Mouse (Mus musculus) adrenal gland, postnatal 25 days (tissue): Measurements from ENCODE around the gene Gpr88. TPM values are rescaled to one million over a fixed set of nuclear protein-coding genes. Genes with fewer than 3 reads are reported as not detected.
A peak's percentile ranks its signal among the peaks of the same experiment; 100 is the strongest.

Experiments
- DNase-seq: peaks from one replicate; pipeline ENCODE4 v3.0.0; 2021; ENCODE audit warnings: mixed read lengths
- long read RNA-seq: library from polyadenylated mRNA; stranded (forward); transcript quantifications from one replicate; pipeline ENCODE4 v2.0.0, GENCODE M21; 2021
- total RNA-seq: library from RNA; stranded (reverse); gene quantifications from 2 replicates; pipeline ENCODE4 v1.2.3, GENCODE M21; 2021

Gene Gpr88
- 0.39 and 0.67 TPM in 2 replicates for total RNA-seq
- long read RNA-seq, result 0 reads

DNA sequence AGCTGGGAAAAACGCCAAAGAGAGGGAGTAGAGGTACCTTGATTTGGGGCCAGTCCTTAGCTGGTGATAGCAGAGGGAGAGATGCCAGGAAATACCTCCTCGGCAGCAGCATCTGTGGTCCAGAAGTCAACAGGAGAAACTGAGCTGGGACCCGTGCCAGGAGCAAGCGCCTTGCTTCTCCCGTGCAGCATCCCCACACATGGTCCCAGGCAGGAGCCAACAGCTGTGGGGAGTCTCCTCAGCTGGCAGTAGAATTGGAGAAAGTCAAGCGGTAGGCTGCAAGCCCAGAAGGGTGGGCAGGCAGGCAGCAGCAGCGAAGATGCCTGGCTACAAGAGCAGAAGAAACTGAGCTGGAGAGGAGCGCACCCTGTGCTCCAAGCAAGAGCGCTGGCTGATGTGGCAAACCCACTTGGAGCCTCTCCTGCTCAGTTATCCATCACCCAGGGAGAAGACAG lies at the start of gene Gpr88:
Gene Gpr88, minus strand, starts transcription at position 427 of the 455 bp plus-strand sequence.
- peak; percentile 33 for DNase-seq

DNA sequence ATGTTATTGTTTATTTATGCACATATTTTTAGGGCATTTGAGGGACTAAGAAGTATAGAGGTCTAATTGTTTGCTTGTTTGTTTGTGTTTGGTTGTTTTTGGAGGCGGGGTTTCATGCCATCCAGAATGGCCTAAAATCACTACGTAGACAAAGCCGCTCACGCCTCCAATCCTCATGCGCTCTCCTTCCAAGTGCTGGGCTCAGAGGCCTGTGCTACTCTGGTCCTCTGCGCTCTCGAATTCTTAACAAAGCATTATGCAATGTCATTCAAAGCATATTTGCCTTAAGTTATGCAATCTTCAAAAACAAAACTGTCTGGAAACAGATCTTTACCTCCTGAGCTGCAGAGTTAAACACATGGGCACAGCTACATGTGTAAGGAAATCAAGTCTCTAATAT lies 49.3 kb upstream of the Gpr88 start:
- DNase-seq, result no peak

DNA sequence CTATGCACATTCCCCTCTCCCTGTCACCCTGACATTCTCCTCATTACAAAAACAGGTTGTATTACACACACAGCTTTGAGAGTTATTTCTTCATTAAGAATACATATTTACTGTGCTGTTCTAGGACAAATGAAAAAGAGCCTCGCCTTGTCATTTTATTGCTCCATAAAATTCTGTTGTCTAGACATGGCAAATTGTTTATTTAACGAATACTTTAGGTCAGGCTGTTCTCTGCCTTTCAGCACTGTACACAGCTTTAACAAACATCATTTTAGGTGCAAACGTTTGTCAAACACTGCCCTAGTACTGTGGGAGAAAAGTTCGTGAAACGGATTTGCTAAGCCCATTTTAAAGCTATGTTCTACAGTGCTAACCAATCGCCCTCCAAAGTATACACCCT lies 48.5 kb upstream of the Gpr88 start:
- no peak for DNase-seq

DNA sequence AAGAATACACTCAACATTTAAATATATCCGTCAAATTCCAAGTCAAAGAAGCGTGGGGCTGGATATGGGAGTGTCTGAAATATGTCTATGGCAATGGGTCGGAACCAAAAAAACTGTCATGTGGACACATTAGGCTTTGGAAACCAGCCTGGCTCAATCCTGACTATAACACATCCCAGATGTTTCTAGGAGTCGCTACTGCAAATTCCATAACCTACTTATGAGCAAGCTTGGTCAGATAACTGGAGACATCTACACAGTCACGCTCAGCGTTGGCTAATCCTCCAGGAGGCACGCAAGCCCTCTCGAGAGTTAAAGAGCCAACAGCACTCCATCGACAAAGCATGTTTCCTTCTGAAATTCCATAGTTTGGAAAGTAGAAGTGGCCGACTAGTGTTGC lies 45.4 kb upstream of the Gpr88 start:
- no peak for DNase-seq

DNA sequence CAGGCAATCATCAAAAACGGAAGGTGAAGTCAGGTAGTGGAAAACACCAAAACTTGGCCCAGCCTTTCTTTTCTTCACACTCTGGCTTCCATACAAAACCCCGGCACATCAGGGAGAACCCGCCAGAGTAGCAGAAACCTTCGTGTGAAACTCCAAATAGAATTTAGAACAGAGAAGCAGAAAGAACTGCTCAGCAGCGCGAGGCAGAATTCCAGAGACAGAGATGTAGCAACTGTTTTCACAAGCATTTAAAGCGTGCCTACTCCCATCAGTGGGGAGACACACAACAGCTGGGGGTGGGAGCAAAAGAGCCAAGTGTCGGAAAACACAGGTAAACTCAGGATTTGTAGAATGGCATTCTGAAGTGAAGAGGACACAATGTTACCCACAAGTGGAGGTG lies 44.7 kb upstream of the Gpr88 start:
- no peak for DNase-seq

DNA sequence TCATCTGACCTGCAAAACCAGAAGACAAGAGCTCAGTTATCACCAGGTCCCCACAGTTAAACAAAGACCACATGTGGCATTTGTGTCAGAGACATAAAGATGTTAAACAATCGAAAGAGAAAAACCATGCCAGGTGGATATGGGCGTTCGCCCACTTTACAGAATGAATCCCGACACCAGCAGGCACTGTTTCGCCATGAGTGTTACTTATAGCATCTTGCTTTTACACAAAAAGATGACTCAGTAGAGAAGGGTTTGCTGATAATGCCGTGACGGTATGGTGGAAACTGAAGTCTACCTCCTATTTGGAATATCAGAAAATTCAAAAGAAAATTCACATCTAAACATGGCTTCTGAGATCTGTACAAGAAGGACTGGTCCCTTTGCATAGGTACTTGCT lies 43.9 kb upstream of the Gpr88 start:
- no peak for DNase-seq

DNA sequence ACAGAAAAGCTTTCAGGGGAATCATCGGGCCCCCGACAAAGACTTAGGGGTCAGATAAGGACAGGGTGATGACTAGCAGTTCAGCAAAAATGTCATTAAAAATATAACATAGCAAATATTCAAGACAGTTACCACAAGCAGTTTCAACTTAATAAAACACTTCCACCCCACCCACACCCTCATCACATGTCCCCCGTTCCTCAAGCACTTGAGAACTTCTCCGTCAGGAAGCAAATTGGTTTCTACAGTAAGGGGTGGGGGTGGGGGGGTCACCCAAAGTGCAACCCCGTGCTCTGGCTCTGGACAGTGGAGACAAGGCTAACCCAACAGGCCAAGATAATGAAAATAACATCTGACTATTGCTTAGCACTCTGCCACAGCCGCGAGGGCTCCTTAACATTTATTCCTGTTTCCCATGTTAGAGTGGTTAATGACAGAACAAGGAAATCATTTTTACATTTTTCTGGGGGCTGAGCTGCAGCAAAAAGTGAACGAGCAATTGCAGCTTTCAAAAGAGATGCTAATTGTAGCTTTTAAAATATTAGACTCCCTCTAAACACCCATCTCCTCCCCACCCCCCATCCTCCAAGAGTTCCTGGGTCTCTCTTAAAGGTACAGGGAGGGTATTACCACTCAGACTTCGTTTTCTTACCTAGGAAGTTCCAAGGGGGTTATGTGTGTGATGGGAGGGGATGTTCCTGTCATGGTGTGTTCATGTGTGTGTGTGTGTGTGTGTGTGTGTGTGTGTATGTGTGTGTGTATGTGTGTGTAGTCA lies 36.9 kb upstream of the Gpr88 start:
- DNase-seq, result no peak

DNA sequence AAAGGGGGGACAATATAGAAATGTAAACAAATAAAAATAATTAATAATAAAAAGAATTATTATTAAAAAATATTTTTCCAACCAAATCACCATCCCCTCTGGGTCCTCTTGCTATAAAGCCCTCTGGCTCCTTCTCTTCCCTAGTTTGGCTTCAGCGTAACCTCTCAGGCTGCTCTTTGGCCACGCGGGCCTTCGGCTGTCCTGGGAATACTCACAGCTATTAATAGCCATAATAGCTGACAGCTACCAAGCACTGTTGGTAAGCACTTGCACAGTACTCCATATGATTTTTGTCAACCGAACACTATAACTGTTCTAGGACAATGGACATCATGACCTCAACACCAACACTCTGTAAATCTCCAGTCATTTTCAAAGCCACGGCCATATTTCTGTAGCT lies 35.5 kb upstream of the Gpr88 start:
- no peak for DNase-seq

DNA sequence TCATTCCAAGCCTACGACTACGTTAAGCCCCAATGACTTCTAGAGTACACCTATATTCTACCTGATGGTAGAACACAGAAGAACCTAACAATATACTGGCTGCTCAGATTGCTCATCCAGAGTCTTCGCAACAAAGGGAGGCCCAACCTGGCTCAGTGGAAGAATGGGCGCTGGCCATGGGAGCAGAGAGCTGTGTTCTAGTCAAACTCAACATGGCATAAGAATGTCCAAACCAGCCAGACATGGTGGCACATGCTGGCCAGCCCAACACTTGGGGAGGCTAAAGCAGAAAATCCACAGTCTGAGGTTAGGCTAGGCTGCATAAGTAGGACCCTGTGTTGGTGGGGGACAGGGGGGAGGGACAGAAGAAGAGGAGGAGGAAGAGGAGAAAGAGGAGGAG lies 31.4 kb upstream of the Gpr88 start:
- DNase-seq, result no peak

DNA sequence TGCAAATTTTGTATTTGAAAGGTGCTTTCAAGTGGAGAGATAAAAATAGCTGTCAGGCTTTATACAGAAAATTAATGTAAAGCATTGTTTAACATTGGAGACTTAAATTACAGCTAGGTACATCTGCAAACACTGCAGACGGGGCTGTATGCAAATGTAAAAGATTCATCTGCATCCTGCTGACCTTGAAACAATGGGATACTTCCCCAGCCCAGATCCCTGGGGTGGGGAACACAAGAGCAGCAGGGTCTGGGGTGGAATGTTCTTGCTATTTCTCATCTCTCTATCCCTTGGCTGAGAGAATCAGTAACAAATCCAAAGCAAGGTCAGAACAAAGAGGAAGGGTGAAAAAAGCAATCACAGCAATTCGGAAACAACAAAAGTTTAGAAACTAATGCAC lies 30.7 kb upstream of the Gpr88 start:
- DNase-seq, result no peak

DNA sequence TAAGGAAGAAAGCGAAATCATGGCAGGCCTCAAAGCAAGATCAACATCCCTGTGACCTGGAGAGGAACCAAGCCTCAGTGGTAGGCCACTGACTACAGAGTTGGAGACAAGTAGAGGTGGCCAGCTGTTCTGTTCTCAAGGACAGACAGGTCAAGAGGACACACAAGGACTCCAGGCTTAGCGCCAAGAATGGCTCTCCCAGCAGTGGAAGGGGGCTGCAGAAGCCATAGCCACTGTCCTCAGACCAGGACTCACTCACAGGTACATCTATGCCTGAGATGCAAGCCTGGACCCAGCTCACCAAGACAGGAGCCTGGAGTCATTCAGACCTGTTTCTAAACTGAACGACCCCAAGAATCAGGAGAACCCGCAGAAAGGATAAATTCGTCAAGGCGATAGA lies 28.4 kb upstream of the Gpr88 start:
- DNase-seq, result no peak

DNA sequence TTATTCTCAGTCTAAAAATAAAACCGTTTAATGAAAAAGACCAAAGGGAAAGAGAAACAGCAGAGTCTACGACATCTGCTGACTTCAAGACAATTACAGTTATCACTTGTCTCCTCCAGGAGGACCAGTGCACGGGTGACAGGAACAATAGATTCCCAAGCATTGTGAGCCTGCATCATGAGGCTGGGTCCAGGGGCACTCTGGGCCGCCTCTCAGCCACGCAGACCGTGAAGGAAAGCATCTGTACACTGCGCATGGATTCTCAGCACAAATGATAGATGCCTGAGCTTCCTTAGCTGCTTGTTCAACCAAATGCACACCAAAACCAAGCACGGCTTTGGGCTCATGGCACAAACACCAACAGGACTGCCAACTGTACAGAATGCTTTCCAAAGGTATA lies 23.8 kb upstream of the Gpr88 start:
- no peak for DNase-seq

DNA sequence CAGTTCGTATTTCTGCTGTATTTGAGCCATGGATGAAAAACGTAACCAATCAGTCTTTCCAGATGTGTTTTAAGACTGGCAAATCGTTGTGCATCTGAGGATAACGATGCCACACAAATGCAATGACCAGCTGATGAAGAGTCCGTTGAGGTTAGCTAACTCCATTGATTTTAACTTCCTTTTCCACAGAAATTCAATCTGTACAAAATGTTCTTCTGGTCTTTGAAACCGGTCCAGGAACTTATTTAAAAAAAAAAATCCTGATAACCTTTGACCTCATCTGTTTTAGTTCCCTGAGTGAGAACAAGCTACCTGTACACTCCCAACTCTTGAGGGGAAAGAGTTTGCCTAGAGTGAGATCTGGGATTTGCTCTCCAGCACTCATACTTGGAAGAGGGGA lies 18.4 kb upstream of the Gpr88 start:
- DNase-seq, result no peak

DNA sequence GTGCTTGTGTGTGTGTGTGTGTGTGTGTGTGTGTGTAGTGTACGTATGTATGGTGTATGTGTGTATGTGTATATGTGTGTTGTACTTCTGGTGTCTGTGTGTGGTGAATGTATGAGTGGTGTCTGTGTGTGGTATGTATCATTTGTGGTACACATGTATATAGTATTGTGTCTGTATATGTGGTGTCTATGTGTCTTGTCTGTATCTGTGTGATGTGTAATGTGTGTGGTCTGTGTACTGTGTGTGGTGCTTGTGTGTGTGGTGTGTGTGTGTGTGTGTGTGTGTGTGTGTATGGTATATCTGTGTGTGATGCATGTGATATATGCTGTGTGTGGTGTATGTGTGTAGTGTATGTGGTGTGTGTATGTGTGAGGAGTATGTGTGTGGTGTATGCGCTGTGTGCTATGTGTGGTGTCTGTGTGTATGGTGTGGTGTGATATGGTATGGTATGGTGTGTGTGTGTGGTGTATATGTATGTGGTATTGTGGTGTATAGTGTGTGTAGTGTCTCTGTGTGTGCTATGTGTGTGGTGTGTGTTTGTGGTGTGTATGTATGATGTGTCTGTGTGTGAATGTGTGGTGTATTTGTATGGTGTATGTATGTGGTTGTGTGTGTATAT lies 13.8 kb upstream of the Gpr88 start:
- DNase-seq, result no peak

DNA sequence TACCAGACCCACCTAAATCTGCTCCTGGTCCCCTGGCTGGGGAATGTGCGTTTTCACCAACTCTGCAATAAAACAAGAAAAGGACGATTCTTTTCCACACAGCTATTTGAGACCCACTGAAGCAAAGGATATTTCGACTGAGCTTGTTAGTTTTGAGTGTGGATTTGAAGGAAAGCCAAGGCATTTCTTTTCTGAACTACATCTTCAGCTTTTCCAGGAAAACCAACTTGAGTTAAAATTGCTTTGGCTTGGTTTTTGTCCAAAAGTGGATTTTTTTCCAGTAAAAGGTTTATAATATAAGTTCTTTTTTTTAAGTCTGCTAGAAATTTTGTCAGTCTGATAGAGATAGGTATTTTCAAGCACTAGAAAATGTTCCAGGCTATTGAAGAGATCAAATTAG lies 13.1 kb upstream of the Gpr88 start:
- no peak for DNase-seq

DNA sequence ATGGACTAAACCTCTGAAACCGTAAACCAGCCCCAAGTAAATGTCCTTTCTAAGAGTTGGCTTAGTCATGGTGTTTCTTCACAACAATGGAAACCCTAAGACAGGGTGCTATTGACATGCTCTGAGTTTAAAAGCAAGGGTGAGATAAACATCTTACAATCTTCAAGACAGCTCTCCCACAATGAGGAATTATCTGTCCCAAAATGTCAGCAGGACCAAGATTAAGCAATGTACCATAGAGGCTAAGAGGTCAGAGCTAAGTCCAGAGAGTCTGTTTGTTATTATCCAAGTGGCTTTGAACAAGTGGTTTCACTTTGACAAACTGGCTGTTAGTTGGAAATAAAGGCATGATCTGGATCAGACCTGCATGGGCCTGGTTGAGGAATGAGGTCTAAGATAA lies 10.7 kb upstream of the Gpr88 start:
- no peak for DNase-seq

DNA sequence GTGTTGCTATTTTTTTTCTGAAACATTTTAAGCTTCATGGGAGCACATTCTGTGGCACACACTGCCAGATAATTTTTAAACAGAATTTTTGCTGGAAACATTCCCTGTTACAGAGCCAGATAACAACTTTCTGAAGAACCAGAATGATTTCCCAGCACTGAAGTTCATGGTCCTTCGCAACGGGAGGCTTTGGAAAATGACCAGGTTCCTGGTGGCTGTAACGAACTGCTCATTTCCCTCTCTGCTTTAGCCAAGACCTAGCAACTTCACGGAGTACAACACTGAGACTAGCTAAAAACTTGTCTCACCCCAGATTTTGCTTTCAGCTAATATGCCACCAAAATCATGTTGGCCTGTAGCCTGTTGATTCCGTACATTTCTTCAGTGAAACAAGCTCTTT lies 9.8 kb upstream of the Gpr88 start:
- DNase-seq, result no peak

DNA sequence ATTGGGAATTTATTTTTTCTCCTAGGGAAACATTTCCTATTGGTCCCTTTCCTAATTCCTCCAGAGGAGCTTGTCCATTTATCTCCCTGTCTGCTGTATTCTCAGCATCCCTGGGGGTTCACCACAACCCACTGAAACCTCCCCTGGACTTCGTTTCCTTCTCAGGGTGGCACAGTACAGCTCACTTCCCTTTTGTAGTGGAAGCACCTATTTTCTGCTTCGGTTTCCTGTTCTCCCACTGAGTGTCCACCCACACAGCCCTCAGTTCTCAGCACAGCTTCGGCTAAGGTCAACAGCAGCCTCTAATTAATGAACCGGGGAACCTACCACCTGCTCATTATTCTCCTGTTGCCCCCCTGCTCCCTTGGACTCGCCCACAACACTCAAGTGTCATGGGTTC lies 2.8 kb upstream of the Gpr88 start:
- no peak for DNase-seq

DNA sequence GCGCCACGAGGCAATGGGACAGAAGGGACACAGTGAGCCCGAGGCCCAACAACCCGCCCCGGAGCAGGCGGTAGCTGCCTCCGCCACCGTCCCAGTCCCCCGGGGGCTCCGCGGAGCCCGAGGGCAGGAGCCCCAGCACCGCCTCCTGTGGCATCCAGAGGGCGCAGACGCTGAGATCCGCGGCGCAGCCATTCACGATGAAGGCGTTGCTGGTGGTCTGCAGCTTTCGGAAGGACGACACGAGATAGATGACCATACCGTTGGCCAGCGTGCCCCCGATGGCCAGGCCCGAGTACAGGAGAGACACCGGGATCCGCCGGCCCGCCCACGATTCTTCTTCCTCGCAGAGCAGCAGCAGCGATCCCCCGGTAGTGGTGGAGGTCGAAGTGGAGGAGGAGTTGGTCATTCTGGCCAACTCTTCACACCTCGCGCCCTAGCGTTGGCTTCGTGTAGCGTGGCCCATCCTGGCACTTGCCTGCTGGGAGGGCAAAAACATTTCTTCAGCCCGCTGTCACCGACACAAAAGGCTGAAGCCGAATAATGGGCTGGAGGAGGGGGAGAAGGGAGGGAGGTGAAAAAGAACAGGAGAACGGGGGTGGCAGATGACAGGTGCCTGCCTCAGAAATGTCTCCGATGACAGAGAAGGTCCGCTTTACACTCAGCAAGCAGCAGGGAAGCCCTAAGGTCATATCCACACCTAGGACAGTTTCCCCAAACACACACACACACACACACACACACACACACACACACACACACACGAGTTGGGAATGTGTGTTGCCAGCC lies 855 bp downstream of the Gpr88 start:
- DNase-seq, result peak; percentile 13

DNA sequence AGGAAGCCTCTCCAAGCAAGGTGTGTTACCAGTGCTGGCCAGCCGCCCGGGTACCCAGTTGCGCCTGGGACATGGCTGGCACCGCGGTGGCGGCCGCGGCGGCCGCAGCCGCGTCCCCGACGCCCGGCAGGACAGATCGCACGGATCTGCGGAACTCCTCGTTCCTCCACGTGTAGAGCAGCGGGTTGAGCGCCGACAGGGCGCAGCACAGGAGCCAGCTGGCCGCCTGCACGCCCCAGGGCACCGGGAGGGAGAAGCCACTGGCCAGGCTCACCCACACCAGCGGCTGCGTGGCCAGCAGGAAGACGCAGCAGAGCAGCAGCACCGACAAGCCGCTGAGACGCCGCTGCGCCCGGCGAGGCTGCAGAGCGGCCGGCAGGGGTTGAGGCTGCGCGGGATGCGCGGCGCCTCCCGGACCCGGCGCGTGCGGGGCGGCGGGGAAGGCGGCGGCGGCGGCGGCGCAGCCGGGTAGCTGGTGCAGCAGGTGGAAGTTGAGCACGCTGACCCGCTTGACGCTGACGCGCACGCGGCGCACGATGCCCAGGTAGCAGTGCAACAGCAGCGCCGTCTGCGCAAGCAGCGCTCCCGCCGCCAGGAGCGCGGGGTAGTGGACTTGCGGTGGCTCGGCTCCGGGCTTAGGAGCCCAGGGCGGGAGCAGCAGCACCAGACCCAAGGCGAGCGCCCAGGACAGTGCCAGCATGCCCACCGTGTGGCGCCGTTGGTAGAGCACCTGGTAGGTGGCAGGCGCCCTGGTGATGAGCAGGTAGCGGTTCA lies 1.6 kb downstream of the Gpr88 start:
- DNase-seq, result peak; percentile 36

DNA sequence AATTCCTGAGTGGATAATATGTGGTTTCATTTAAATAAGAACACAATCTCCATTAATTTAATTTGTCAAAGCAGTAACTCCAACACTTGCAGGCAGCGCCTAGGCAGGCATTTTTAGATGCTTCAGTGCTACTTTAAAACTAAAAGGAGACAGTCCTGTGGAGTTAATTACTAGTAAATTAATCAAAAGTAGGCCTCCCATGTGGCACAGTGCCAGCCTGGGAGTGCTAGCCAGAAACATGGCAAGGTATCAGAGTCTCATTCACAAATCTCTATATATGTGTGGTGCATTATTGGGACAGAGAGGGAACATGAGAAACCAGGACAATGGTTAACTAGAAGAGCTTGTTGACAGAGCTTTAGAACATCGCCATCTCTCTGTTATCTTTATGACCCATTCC lies 4.3 kb downstream of the Gpr88 start:
- no peak for DNase-seq

DNA sequence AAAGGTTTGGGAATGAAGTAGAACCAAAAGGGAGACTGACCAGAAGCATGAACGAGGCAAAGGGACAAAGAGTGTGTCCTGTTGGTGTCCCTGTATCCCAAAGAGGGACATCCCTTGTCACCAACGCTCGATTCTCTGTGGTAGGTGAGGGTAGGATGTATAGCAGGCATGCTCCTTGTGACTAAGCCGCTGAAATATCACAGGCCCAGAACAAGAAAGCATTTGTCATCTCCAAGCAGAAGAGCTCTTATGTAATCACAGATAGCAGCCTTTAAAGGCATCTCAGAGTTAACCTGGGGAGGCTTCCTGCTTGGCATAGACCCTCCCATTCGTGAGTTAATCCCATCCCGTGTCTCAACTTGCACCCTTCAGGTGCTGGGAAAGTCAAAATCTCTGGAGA lies 8.8 kb downstream of the Gpr88 start:
- DNase-seq, result no peak

DNA sequence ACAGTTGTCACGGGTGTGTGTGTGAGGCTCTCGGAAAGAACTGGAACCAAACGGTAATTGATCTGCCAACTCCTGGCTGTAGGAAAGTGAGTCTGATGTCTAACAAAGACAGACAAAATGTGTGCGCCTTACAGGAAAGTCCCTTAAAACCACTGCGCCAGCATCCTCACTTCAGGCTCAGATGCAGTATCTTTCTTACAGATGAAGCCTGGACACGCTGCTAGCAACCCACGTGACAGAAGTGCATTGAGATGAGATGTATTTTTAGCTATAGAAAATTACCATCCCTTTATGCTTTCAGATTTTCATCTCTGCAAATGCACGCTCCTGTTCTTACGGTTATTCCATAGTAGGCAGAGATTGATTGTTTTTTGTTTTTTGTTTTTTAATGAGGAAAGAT lies 10.6 kb downstream of the Gpr88 start:
- no peak for DNase-seq
